22 mouse cellular contexts compared by ENCODE assay signal in the genomic region with DNA sequence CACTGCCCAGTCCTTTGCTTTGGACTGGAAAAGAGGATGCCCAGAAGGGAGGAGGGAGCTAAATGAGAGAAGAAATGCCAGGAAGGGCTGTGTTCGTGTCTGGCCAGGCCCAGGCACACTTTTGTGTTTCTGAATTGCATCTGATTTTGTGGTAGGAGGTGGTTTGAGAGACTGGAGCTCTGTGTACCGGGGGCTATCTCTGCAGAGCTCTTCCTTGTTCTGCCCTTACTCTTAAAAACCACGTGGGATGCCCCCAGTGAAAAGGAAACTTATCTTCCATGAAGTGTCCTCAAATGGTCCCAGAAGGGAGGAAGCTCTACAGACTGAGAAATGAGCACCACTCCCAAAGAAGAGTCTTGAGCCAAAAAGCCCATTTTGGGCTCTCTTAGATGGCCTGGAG.
"Had no signal": no experiment of that assay in that cellular context is flagged by ENCODE, and none has a peak within 500 bp of the region (broad histone marks: within the 10 kb centered on the region; RNA-seq: fewer than 3 reads in every experiment).

No protein-coding gene starts in this region.

- ATAC-seq: forebrain, embryonic 16.5 days; hindbrain, postnatal 0 days; intestine, embryonic 16.5 days; liver, embryonic 12.5 days had no signal

- H3K27ac ChIP-seq: hindbrain, embryonic 13.5 days; hindbrain, embryonic 15.5 days; hindbrain, postnatal 0 days; kidney, embryonic 15.5 days; kidney, postnatal 0 days; limb, embryonic 13.5 days; limb, embryonic 15.5 days; liver, embryonic 12.5 days; liver, embryonic 14.5 days had no signal

- DNase-seq: gastrocnemius, postnatal 14 days; heart, postnatal 36 days; kidney, adult 11 months; kidney, adult 2 months; kidney, adult 9 months; kidney, postnatal 14 days; kidney, postnatal 36 days; layer of hippocampus, adult 9-11 months; layer of hippocampus, postnatal 36 days; left cerebral cortex, postnatal 4 days had no signal

- H3K4me3 ChIP-seq: heart, embryonic 12.5 days; hindbrain, embryonic 13.5 days; hindbrain, embryonic 15.5 days; kidney, embryonic 15.5 days; limb, embryonic 13.5 days; limb, embryonic 15.5 days; liver, embryonic 12.5 days had no signal
